Mouse (Mus musculus) liver, adult 2 months (tissue): ENCODE measurements at regions not wholly inside any gene's neighbourhood (a gene's known extent, or its start where the extent isn't known, plus 50 kb on each side); places are given as distances from the start of the nearest gene placed in this dataset.

ENCODE experiments used
- DNase-seq: peaks from one replicate; pipeline ENCODE4 v3.0.0-alpha.2; 2011; ENCODE audit warnings: low read depth, low spot score; ENCODE audit errors: extremely low read depth
- H3K27ac ChIP-seq: fragments of 200-500 bp; replicated peaks from 2 replicates; pipeline ENCODE4 v1.5.1; 2012; ENCODE audit warnings: low read depth, mild to moderate bottlenecking, control low read depth, inconsistent platforms, low read length; ENCODE audit not compliant: insufficient read depth
- H3K27me3 ChIP-seq: fragments of 200-500 bp; 2 replicates; pipeline ENCODE4 v1.6.1; 2012; ENCODE audit warnings: mild to moderate bottlenecking, moderate library complexity, low read length, inconsistent platforms; ENCODE audit not compliant: control insufficient read depth, insufficient read depth
- H3K36me3 ChIP-seq: fragments of 200-500 bp; 2 replicates; pipeline ENCODE4 v1.6.1; 2012; ENCODE audit warnings: low read length, inconsistent platforms; ENCODE audit not compliant: control insufficient read depth, insufficient read depth
- H3K4me1 ChIP-seq: fragments of 200-500 bp; 2 replicates; pipeline ENCODE4 v1.6.1; 2011; ENCODE audit warnings: low read length; ENCODE audit not compliant: control insufficient read depth, insufficient read depth
- H3K4me3 ChIP-seq: fragments of 200-500 bp; 2 replicates; pipeline ENCODE4 v1.5.1; 2011; ENCODE audit warnings: low read depth, mild to moderate bottlenecking, control low read depth, low read length, moderate library complexity; ENCODE audit not compliant: insufficient read depth
- H3K79me2 ChIP-seq: fragments of 200-500 bp; 2 replicates; pipeline ENCODE4 v1.6.1; 2012; ENCODE audit warnings: inconsistent platforms, mild to moderate bottlenecking, low read length, moderate library complexity; ENCODE audit not compliant: control insufficient read depth, insufficient read depth
- H3K9ac ChIP-seq: fragments of 200-500 bp; 2 replicates; pipeline ENCODE4 v1.6.1; 2012; ENCODE audit warnings: low read depth, mild to moderate bottlenecking, control low read depth, inconsistent platforms, low read length
- CTCF ChIP-seq: fragments of 200-500 bp; IDR thresholded peaks from 2 replicates; pipeline ENCODE4 v1.5.1; 2011; ENCODE audit warnings: low read depth, low read length, control low read depth
- POLR2A ChIP-seq: fragments of 200-500 bp; IDR thresholded peaks from 2 replicates; pipeline ENCODE4 v1.6.1; 2011; ENCODE audit warnings: low read length, control low read depth; ENCODE audit not compliant: insufficient read depth; ENCODE audit errors: extremely low read depth
- WGBS: fragments of 180-500 bp; shearing (Covaris S2); methylation state at CpG from one replicate; pipeline ENCODE4 v1.1.7; 2018; 5-methylcytosine and 5-hydroxymethylcytosine counted together

- H3K79me2 ChIP-seq = no peaks in the 10 kb centered on the region
- no peaks in the 10 kb centered on the region for H3K27me3 ChIP-seq
- H3K36me3 ChIP-seq = no peaks in the 10 kb centered on the region
- no peak overlapping the region for H3K27ac ChIP-seq
- 56% methylated on average over 5 of the region's 5 CpGs for WGBS
- no peak for TF ChIP-seq POLR2A
- TF ChIP-seq CTCF = no peak
- H3K4me1 ChIP-seq = no peaks in the 10 kb centered on the region
- no peak overlapping the region for H3K4me3 ChIP-seq
- no peak for DNase-seq
- H3K9ac ChIP-seq = no peak overlapping the region
These were observed 168.0 kb downstream of the Dact1 start for GRCm38 (mm10) chr12:71477691-71478090.

- no peak overlapping the region for H3K4me3 ChIP-seq
- no peak for TF ChIP-seq CTCF
- H3K36me3 ChIP-seq = no peaks in the 10 kb centered on the region
- no peak overlapping the region for H3K9ac ChIP-seq
- H3K4me1 ChIP-seq = no peaks in the 10 kb centered on the region
- no peak for DNase-seq
- no peaks in the 10 kb centered on the region for H3K79me2 ChIP-seq
- H3K27me3 ChIP-seq = no peaks in the 10 kb centered on the region
- no peak overlapping the region for H3K27ac ChIP-seq
- WGBS = 83% methylated on average over 6 of the region's 6 CpGs
These were observed 171.7 kb downstream of the Dact1 start for GRCm38 (mm10) chr12:71481371-71481770.

GRCm38 (mm10) chr12:71481899-71482593, 172.4 kb downstream of the Dact1 start:
- TF ChIP-seq CTCF = no peak
- TF ChIP-seq POLR2A = no peak
- no peak for DNase-seq
- no peak overlapping the region for H3K9ac ChIP-seq
- no peak overlapping the region; the same call in 1 of the 2 replicates for H3K27ac ChIP-seq
- H3K27me3 ChIP-seq = no peaks in the 10 kb centered on the region
- no peaks in the 10 kb centered on the region for H3K4me1 ChIP-seq
- H3K36me3 ChIP-seq = no peaks in the 10 kb centered on the region
- H3K4me3 ChIP-seq = no peak overlapping the region
- H3K79me2 ChIP-seq = no peaks in the 10 kb centered on the region
- WGBS = 86% methylated on average over 9 of the region's 9 CpGs

GRCm38 (mm10) chr12:71482619-71483018, 172.9 kb downstream of the Dact1 start:
- no peak for DNase-seq
- Histone ChIP-seq H3K27ac (no peak overlapping the region), H3K4me1 (no peaks in the 10 kb centered on the region), H3K79me2 (no peaks in the 10 kb centered on the region), H3K4me3 (no peak overlapping the region), H3K36me3 (no peaks in the 10 kb centered on the region), H3K27me3 (no peaks in the 10 kb centered on the region), H3K9ac (no peak overlapping the region)
- 47% methylated on average over 2 of the region's 2 CpGs for WGBS
- TF ChIP-seq POLR2A (no peak), CTCF (no peak)

GRCm38 (mm10) chr12:71483536-71484165, 174.0 kb downstream of the Dact1 start:
- Histone ChIP-seq H3K4me1 (no peaks in the 10 kb centered on the region), H3K4me3 (no peak overlapping the region), H3K27ac (no peak overlapping the region), H3K36me3 (no peaks in the 10 kb centered on the region), H3K79me2 (no peaks in the 10 kb centered on the region), H3K9ac (no peak overlapping the region), H3K27me3 (no peaks in the 10 kb centered on the region)
- WGBS = 82% methylated on average over 7 of the region's 7 CpGs
- no peak for TF ChIP-seq POLR2A
- TF ChIP-seq CTCF = no peak
- DNase-seq = no peak

- H3K79me2 ChIP-seq = no peaks in the 10 kb centered on the region
- H3K27me3 ChIP-seq = no peaks in the 10 kb centered on the region
- no peak overlapping the region for H3K27ac ChIP-seq
- no peak for DNase-seq
- WGBS = 98% methylated on average over 5 of the region's 5 CpGs
- no peaks in the 10 kb centered on the region for H3K4me1 ChIP-seq
- H3K9ac ChIP-seq = no peak overlapping the region
- no peak for TF ChIP-seq CTCF
- TF ChIP-seq POLR2A = no peak
- H3K36me3 ChIP-seq = no peaks in the 10 kb centered on the region
- H3K4me3 ChIP-seq = no peak overlapping the region
These were observed 174.6 kb downstream of the Dact1 start for GRCm38 (mm10) chr12:71484286-71484685.
